Mouse (Mus musculus): ENCODE data around the gene Wdr53. TPM values are rescaled to one million over a fixed set of nuclear protein-coding genes. Genes with fewer than 3 reads are reported as not detected.
"Not testable (repeated sequence)": the region's sequence is repeated elsewhere in the genome, so short reads cannot be mapped to it uniquely, and the experiment has no call there.

Gene Wdr53
- 1 to 10 TPM; 6.8 to 7.6 TPM for total RNA-seq (2021)
- long read RNA-seq, experiment 1, transcript Wdr53-203 (3 exons, 832 nt), result major isoform, 7 of 10 reads
- long read RNA-seq, experiment 1, partial matches to known transcripts, result 0 of 10 reads
- long read RNA-seq, experiment 1, other reads (novel, unspliced or antisense), result 0 of 10 reads
- long read RNA-seq, experiment 2, transcript Wdr53-203 (3 exons, 832 nt), result major isoform, 6 of 11 reads
- long read RNA-seq, experiment 2, partial matches to known transcripts, result 3 of 11 reads
- long read RNA-seq, experiment 2, other reads (novel, unspliced or antisense), result 0 of 11 reads

- intact Hi-C loops (cut with DNase I), result loop anchor here (2.0 to 5.0 kb wide), 3 partner anchors 45 to 300 kb away; partner anchors contain the start of genes 0610012G03Rik and Ncbp2
Measured at GRCm38 (mm10) chr16:32246952-32247370, at the start of gene Wdr53, which contains the start of gene Fbxo45. Gene Wdr53, plus strand, starts transcription at chr16:32247227. Gene Fbxo45, minus strand, starts transcription at chr16:32247158.

GRCm38 (mm10) chr16:32200256-32201003 is 46.6 kb upstream of the Wdr53 start:
- intact Hi-C loops (cut with DNase I), result loop anchor here (5.0 kb wide), 3 partner anchors 38 to 83 kb away; partner anchors contain the start of genes Fbxo45 and Wdr53
- DNase-seq, result peak; percentile 32 to 33

More at GRCm38 (mm10) chr16:32246952-32247370, at the start of gene Wdr53, which contains the start of gene Fbxo45:
- peak; percentile 97 for DNase-seq

GRCm38 (mm10) chr16:32201004-32201325 is 46.1 kb upstream of the Wdr53 start:
- intact Hi-C loops (cut with DNase I), result loop anchor here (5.0 kb wide), 3 partner anchors 39 to 84 kb away; partner anchors contain the start of genes Fbxo45 and Wdr53
- DNase-seq, result no peak

- DNase-seq, result peak; percentile 74 to 79
- intact Hi-C loops (cut with DNase I), result loop anchor here (5.0 kb wide), 3 partner anchors 40 to 85 kb away; partner anchors contain the start of genes Fbxo45 and Wdr53
Measured at GRCm38 (mm10) chr16:32202681-32203080, 44.3 kb upstream of the Wdr53 start.

- DNase-seq, result peak in 1 of 2 experiments; percentile 54
- intact Hi-C loops (cut with DNase I), result loop anchor here (5.0 kb wide), 3 partner anchors 42 to 88 kb away; partner anchors contain the start of genes Fbxo45 and Wdr53
Measured at GRCm38 (mm10) chr16:32204902-32205301, 42.1 kb upstream of the Wdr53 start.

- intact Hi-C loops (cut with DNase I), result no loop called here
- no peak for DNase-seq
Measured at GRCm38 (mm10) chr16:32214156-32214555, 32.9 kb upstream of the Wdr53 start.

GRCm38 (mm10) chr16:32214804-32215576 is 32.0 kb upstream of the Wdr53 start:
- intact Hi-C loops (cut with DNase I), result no loop called here
- peak in 1 of 2 experiments; percentile 13 for DNase-seq

GRCm38 (mm10) chr16:32221803-32222202 is 25.2 kb upstream of the Wdr53 start:
- intact Hi-C loops (cut with DNase I), result no loop called here
- DNase-seq, result no peak

GRCm38 (mm10) chr16:32222399-32222798 is 24.6 kb upstream of the Wdr53 start:
- DNase-seq, result no peak
- intact Hi-C loops (cut with DNase I), result no loop called here

GRCm38 (mm10) chr16:32232050-32232449 is 15.0 kb upstream of the Wdr53 start:
- intact Hi-C loops (cut with DNase I), result not testable (repeated sequence)
- peak in 1 of 2 experiments; percentile 21 for DNase-seq

GRCm38 (mm10) chr16:32237930-32238680 is 8.9 kb upstream of the Wdr53 start:
- DNase-seq, result peak in 1 of 2 experiments; percentile 14
- intact Hi-C loops (cut with DNase I), result no loop called here

- intact Hi-C loops (cut with DNase I), result no loop called here
Measured at GRCm38 (mm10) chr16:32239428-32240312, 7.4 kb upstream of the Wdr53 start.

GRCm38 (mm10) chr16:32243901-32244300 is 3.1 kb upstream of the Wdr53 start:
- no peak for DNase-seq
- intact Hi-C loops (cut with DNase I), result no loop called here

More at GRCm38 (mm10) chr16:32239428-32240312, 7.4 kb upstream of the Wdr53 start:
- no peak for DNase-seq

GRCm38 (mm10) chr16:32246351-32246791 is 656 bp upstream of the Wdr53 start:
- intact Hi-C loops (cut with DNase I), result loop anchor here (2.0 to 5.0 kb wide), 3 partner anchors 44 to 299 kb away; partner anchors contain the start of genes 0610012G03Rik and Ncbp2
- peak in 1 of 2 experiments; percentile 46 for DNase-seq

- intact Hi-C loops (cut with DNase I), result not testable (repeated sequence)
- DNase-seq, result peak; percentile 13 to 27
Measured at GRCm38 (mm10) chr16:32264225-32264624, 17.2 kb downstream of the Wdr53 start.

- peak; percentile 34 to 51 for DNase-seq
- intact Hi-C loops (cut with DNase I), result loop anchor here (10.0 kb wide), 1 partner anchor 194 kb away; no protein-coding TSS in a partner anchor
Measured at GRCm38 (mm10) chr16:32271291-32271690, 24.3 kb downstream of the Wdr53 start, which contains the start of gene Smco1. Gene Smco1, plus strand, starts transcription at chr16:32271468.

GRCm38 (mm10) chr16:32273338-32273737 is 26.3 kb downstream of the Wdr53 start:
- intact Hi-C loops (cut with DNase I), result loop anchor here (10.0 kb wide), 1 partner anchor 191 kb away; no protein-coding TSS in a partner anchor
- peak in 1 of 2 experiments; percentile 8 for DNase-seq

- DNase-seq, result no peak
- intact Hi-C loops (cut with DNase I), result loop anchor here (10.0 kb wide), 1 partner anchor 190 kb away; no protein-coding TSS in a partner anchor
Measured at GRCm38 (mm10) chr16:32275041-32275440, 28.0 kb downstream of the Wdr53 start.

Data from heart, postnatal 14 days (tissue).